Mouse (Mus musculus) midbrain, embryonic 16.5 days (tissue): ENCODE measurements around the gene Rad9a. TPM values are rescaled to one million over a fixed set of nuclear protein-coding genes. Genes with fewer than 3 reads are reported as not detected.
A peak's percentile ranks its signal among the peaks of the same experiment; 100 is the strongest.

ENCODE experiments used
- ATAC-seq: fragments of 200-750 bp; cut with Nextera tagmentation; 2 replicates; pipeline ENCODE4 v1.8.0; 2017; ENCODE audit warnings: moderate TSS enrichment
- H3K27ac ChIP-seq: fragments of 300-500 bp; sonication (generic); 2 replicates; pipeline ENCODE4 v1.5.1; 2014; ENCODE audit warnings: mild to moderate bottlenecking, low read length, mixed read lengths
- H3K27me3 ChIP-seq: fragments of 300-500 bp; sonication (generic); 2 replicates; pipeline ENCODE4 v1.6.1; 2014; ENCODE audit warnings: low read depth, low read length, mixed read lengths; ENCODE audit not compliant: control insufficient read depth, insufficient read depth
- H3K36me3 ChIP-seq: fragments of 300-500 bp; sonication (generic); 2 replicates; pipeline ENCODE4 v1.6.1; 2014; ENCODE audit warnings: mild to moderate bottlenecking, low read length, moderate library complexity, mixed read lengths; ENCODE audit not compliant: control insufficient read depth, insufficient read depth
- H3K4me1 ChIP-seq: fragments of 300-500 bp; sonication (generic); 2 replicates; pipeline ENCODE4 v1.6.1; 2014; ENCODE audit warnings: mild to moderate bottlenecking, low read length, mixed read lengths; ENCODE audit not compliant: control insufficient read depth, insufficient read depth
- H3K4me2 ChIP-seq: fragments of 300-500 bp; sonication (generic); 2 replicates; pipeline ENCODE4 v1.6.1; 2014; ENCODE audit warnings: mild to moderate bottlenecking, low read length, mixed read lengths
- H3K4me3 ChIP-seq: fragments of 300-500 bp; sonication (generic); 2 replicates; pipeline ENCODE4 v1.5.1; 2014; ENCODE audit warnings: low read depth, mild to moderate bottlenecking, low read length, moderate library complexity, mixed read lengths
- H3K9ac ChIP-seq: fragments of 300-500 bp; sonication (generic); 2 replicates; pipeline ENCODE4 v1.6.1; 2014; ENCODE audit warnings: low read depth, low read length, mixed read lengths
- H3K9me3 ChIP-seq: fragments of 300-500 bp; sonication (generic); replicated peaks from 2 replicates; pipeline ENCODE4 v1.6.1; 2014; ENCODE audit warnings: mild to moderate bottlenecking, low read length, mixed read lengths; ENCODE audit not compliant: control insufficient read depth, poor library complexity, severe bottlenecking
- WGBS: fragments of 180-500 bp; shearing (Covaris S2); extraction: QIAGEN DNeasy Blood & Tissue Kit; methylation state at CpG from one replicate; pipeline ENCODE4 v1.1.7; 2014; 5-methylcytosine and 5-hydroxymethylcytosine counted together
- polyA plus RNA-seq: library from polyadenylated mRNA; unstranded; fragments of >200 nt; fragmentation: Nextera tagmentation; extraction: Ambion mirVana; gene quantifications from 2 replicates; pipeline ENCODE4 v1.2.1, GENCODE M21; 2015

The Rad9a gene
- polyA plus RNA-seq, 1 experiment from 2014 or later: 25.0 TPM

GRCm38 (mm10) chr19:4180411-4180810, 21.1 kb downstream of the Rad9a start:
- WGBS: 92% methylated on average over 7 of the region's 7 CpGs
- Histone ChIP-seq H3K9ac (no peak overlapping the region), H3K4me1 (peaks cover 7% of the 10 kb centered on the region; the same call in 1 of the 2 replicates), H3K36me3 (no peaks in the 10 kb centered on the region), H3K4me2 (no peak overlapping the region), H3K4me3 (no peak overlapping the region), H3K27ac (no peak overlapping the region), H3K9me3 (no peaks in the 10 kb centered on the region), H3K27me3 (no peaks in the 10 kb centered on the region)
- no peak for ATAC-seq

- no peaks in the 10 kb centered on the region for H3K36me3 ChIP-seq
- no peak within 1 kb of the TSS for H3K4me3 ChIP-seq
- ATAC-seq: no peak
- no peaks in the 10 kb centered on the region for H3K9me3 ChIP-seq
- under 1% methylated on average over 11 of the region's 11 CpGs for WGBS
- no peak within 1 kb of the TSS for H3K27ac ChIP-seq
- H3K27me3 ChIP-seq: no peaks in the 10 kb centered on the region
- H3K4me2 ChIP-seq: peak within 1 kb of the TSS; percentile 29; the same call in 1 of the 2 replicates
- peaks cover 8% of the 10 kb centered on the region for H3K4me1 ChIP-seq
- peak within 1 kb of the TSS; percentile 22 for H3K9ac ChIP-seq
Measured at GRCm38 (mm10) chr19:4175368-4175947, 26.0 kb downstream of the Rad9a start, which contains the start of gene Carns1. Carns1 (minus strand) TSS chr19:4175479.

GRCm38 (mm10) chr19:4172925-4173324, 28.5 kb downstream of the Rad9a start:
- no peaks in the 10 kb centered on the region for H3K9me3 ChIP-seq
- no peaks in the 10 kb centered on the region for H3K27me3 ChIP-seq
- H3K4me2 ChIP-seq: no peak overlapping the region
- H3K36me3 ChIP-seq: no peaks in the 10 kb centered on the region
- ATAC-seq: no peak
- 57% methylated on average over 11 of the region's 11 CpGs for WGBS
- H3K4me3 ChIP-seq: no peak overlapping the region
- H3K9ac ChIP-seq: 0 out of 2 replicates have a peak overlapping the region, but pooled peaks have one; percentile 6
- no peak overlapping the region for H3K27ac ChIP-seq
- peaks cover 15% of the 10 kb centered on the region for H3K4me1 ChIP-seq

GRCm38 (mm10) chr19:4171393-4172290, 29.8 kb downstream of the Rad9a start:
- 73% methylated on average over 13 of the region's 13 CpGs for WGBS
- Histone ChIP-seq H3K9ac (no peak overlapping the region), H3K36me3 (no peaks in the 10 kb centered on the region), H3K27me3 (no peaks in the 10 kb centered on the region), H3K4me3 (no peak overlapping the region), H3K9me3 (no peaks in the 10 kb centered on the region), H3K27ac (no peak overlapping the region), H3K4me1 (peaks cover 15% of the 10 kb centered on the region), H3K4me2 (no peak overlapping the region)
- no peak for ATAC-seq

GRCm38 (mm10) chr19:4170723-4171392, 30.6 kb downstream of the Rad9a start:
- WGBS: 90% methylated on average over 10 of the region's 10 CpGs
- Histone ChIP-seq H3K27ac (no peak overlapping the region), H3K27me3 (no peaks in the 10 kb centered on the region), H3K4me1 (peaks cover 15% of the 10 kb centered on the region), H3K9ac (no peak overlapping the region), H3K4me2 (no peak overlapping the region), H3K4me3 (no peak overlapping the region), H3K36me3 (no peaks in the 10 kb centered on the region), H3K9me3 (no peaks in the 10 kb centered on the region)
- ATAC-seq: no peak

GRCm38 (mm10) chr19:4169810-4170209, 31.7 kb downstream of the Rad9a start:
- Histone ChIP-seq H3K27ac (peak overlapping the region; percentile 95), H3K4me2 (peak overlapping the region; percentile 94), H3K4me1 (peaks cover 8% of the 10 kb centered on the region), H3K4me3 (peak overlapping the region; percentile 49), H3K27me3 (no peaks in the 10 kb centered on the region), H3K36me3 (no peaks in the 10 kb centered on the region), H3K9me3 (no peaks in the 10 kb centered on the region), H3K9ac (peak overlapping the region; percentile 93)
- peak; percentile 61 for ATAC-seq
- WGBS: 3% methylated on average over 27 of the region's 27 CpGs

- peak overlapping the region; percentile 95 for H3K27ac ChIP-seq
- H3K9me3 ChIP-seq: no peaks in the 10 kb centered on the region
- H3K9ac ChIP-seq: peak overlapping the region; percentile 93
- ATAC-seq: peak; percentile 93
- peak overlapping the region; percentile 94 for H3K4me2 ChIP-seq
- H3K27me3 ChIP-seq: no peaks in the 10 kb centered on the region
- peaks cover 8% of the 10 kb centered on the region for H3K4me1 ChIP-seq
- no peaks in the 10 kb centered on the region for H3K36me3 ChIP-seq
- peak overlapping the region; percentile 49 for H3K4me3 ChIP-seq
- WGBS: under 1% methylated on average over 43 of the region's 43 CpGs
Measured at GRCm38 (mm10) chr19:4169378-4169784, 32.1 kb downstream of the Rad9a start.

GRCm38 (mm10) chr19:4166678-4167476, 34.6 kb downstream of the Rad9a start:
- Histone ChIP-seq H3K4me2 (no peak overlapping the region), H3K9me3 (no peaks in the 10 kb centered on the region), H3K27ac (no peak overlapping the region), H3K36me3 (no peaks in the 10 kb centered on the region), H3K4me3 (no peak overlapping the region), H3K27me3 (no peaks in the 10 kb centered on the region), H3K9ac (no peak overlapping the region), H3K4me1 (peaks cover 23% of the 10 kb centered on the region)
- WGBS: 79% methylated on average over 9 of the region's 9 CpGs
- ATAC-seq: no peak
